Mouse (Mus musculus) heart, embryonic 13.5 days (tissue): ENCODE measurements around the gene Styx. TPM values are rescaled to one million over a fixed set of nuclear protein-coding genes. Genes with fewer than 3 reads are reported as not detected.
"Not testable (repeated sequence)": the region's sequence is repeated elsewhere in the genome, so short reads cannot be mapped to it uniquely, and the experiment has no call there.

ENCODE experiments used
- ATAC-seq: fragments of 200-750 bp; cut with Nextera tagmentation; 2 replicates; pipeline ENCODE4 v1.8.0; 2017; ENCODE audit warnings: moderate TSS enrichment; ENCODE audit not compliant: insufficient number of reproducible peaks, low FRiP score, low TSS enrichment; ENCODE audit errors: extremely low read depth
- H3K27ac ChIP-seq: fragments of 300-500 bp; sonication (generic); replicated peaks from 2 replicates; pipeline ENCODE4 v1.5.1; 2015; ENCODE audit warnings: moderate library complexity, mild to moderate bottlenecking, inconsistent platforms
- H3K27me3 ChIP-seq: fragments of 300-500 bp; sonication (generic); replicated peaks from 2 replicates; pipeline ENCODE4 v1.6.1; 2015; ENCODE audit warnings: mild to moderate bottlenecking, inconsistent platforms
- H3K36me3 ChIP-seq: fragments of 300-500 bp; sonication (generic); 2 replicates; pipeline ENCODE4 v1.6.1; 2015; ENCODE audit warnings: mild to moderate bottlenecking, inconsistent platforms
- H3K4me1 ChIP-seq: fragments of 300-500 bp; sonication (generic); 2 replicates; pipeline ENCODE4 v1.6.1; 2015; ENCODE audit warnings: inconsistent platforms
- H3K4me2 ChIP-seq: fragments of 300-500 bp; sonication (generic); 2 replicates; pipeline ENCODE4 v1.6.1; 2015; ENCODE audit warnings: inconsistent platforms, mild to moderate bottlenecking, moderate library complexity
- H3K4me3 ChIP-seq: fragments of 300-500 bp; sonication (generic); 2 replicates; pipeline ENCODE4 v1.5.1; 2015; ENCODE audit warnings: moderate library complexity, mild to moderate bottlenecking, inconsistent platforms
- H3K9ac ChIP-seq: fragments of 300-500 bp; sonication (generic); 2 replicates; pipeline ENCODE4 v1.6.1; 2015; ENCODE audit warnings: inconsistent platforms, mild to moderate bottlenecking, moderate library complexity
- H3K9me3 ChIP-seq: fragments of 300-500 bp; sonication (generic); 2 replicates; pipeline ENCODE4 v1.6.1; 2016; ENCODE audit warnings: inconsistent platforms
- WGBS: fragments of 180-500 bp; shearing (Covaris S2); methylation state at CpG from one replicate; pipeline ENCODE4 v1.1.7; 2015; ENCODE audit warnings: mixed read lengths; 5-methylcytosine and 5-hydroxymethylcytosine counted together
- microRNA-seq: library from miRNA; unstranded; fragments of <30 nt; microRNA quantifications from one replicate; pipeline ENCODE4, GENCODE M21; 2016
- polyA plus RNA-seq: library from polyadenylated mRNA; unstranded; fragments of >200 nt; fragmentation: Nextera tagmentation; extraction: Ambion mirVana; gene quantifications from 2 replicates; pipeline ENCODE4 v1.2.1, GENCODE M21; 2015

The Styx gene
- polyA plus RNA-seq, 1 experiment from 2014 or later: 46.1 TPM

- Histone ChIP-seq H3K4me3 (no peak overlapping the region), H3K27me3 (no peaks in the 10 kb centered on the region), H3K27ac (no peak overlapping the region), H3K9ac (no peak overlapping the region), H3K9me3 (no peaks in the 10 kb centered on the region), H3K36me3 (peaks cover 77% of the 10 kb centered on the region), H3K4me1 (peaks cover 50% of the 10 kb centered on the region), H3K4me2 (no peak overlapping the region)
- WGBS: 90% methylated on average over 10 of the region's 10 CpGs
- ATAC-seq: no peak
Observed at GRCm38 (mm10) chr14:45460491-45460890, 109.6 kb downstream of the Styx start.

GRCm38 (mm10) chr14:45461945-45462344 lies 111.1 kb downstream of the Styx start:
- 91% methylated on average over 6 of the region's 6 CpGs for WGBS
- Histone ChIP-seq H3K4me2 (no peak overlapping the region), H3K9ac (no peak overlapping the region), H3K4me1 (peaks cover 38% of the 10 kb centered on the region), H3K36me3 (peaks cover 92% of the 10 kb centered on the region), H3K27me3 (no peaks in the 10 kb centered on the region), H3K27ac (no peak overlapping the region), H3K9me3 (no peaks in the 10 kb centered on the region), H3K4me3 (no peak overlapping the region)
- no peak for ATAC-seq

- Histone ChIP-seq H3K9ac (no peak overlapping the region), H3K36me3 (peaks cover 95% of the 10 kb centered on the region), H3K4me3 (no peak overlapping the region), H3K27ac (peak overlapping the region; percentile 88; the same call in 1 of the 2 replicates), H3K27me3 (no peaks in the 10 kb centered on the region), H3K9me3 (no peaks in the 10 kb centered on the region), H3K4me2 (no peak overlapping the region), H3K4me1 (peaks cover 34% of the 10 kb centered on the region)
- WGBS: 69% methylated on average over 6 of the region's 6 CpGs
- ATAC-seq: no peak
Observed at GRCm38 (mm10) chr14:45462374-45462773, 111.5 kb downstream of the Styx start.

GRCm38 (mm10) chr14:45462875-45463475 lies 112.1 kb downstream of the Styx start:
- Histone ChIP-seq H3K27me3 (no peaks in the 10 kb centered on the region), H3K4me2 (peak overlapping the region; percentile 33), H3K9ac (peak overlapping the region; percentile 41; the same call in 1 of the 2 replicates), H3K4me1 (peaks cover 28% of the 10 kb centered on the region), H3K36me3 (peaks cover 95% of the 10 kb centered on the region), H3K27ac (peak overlapping the region; percentile 88), H3K4me3 (no peak overlapping the region), H3K9me3 (no peaks in the 10 kb centered on the region)
- no peak for ATAC-seq
- 63% methylated on average over 10 of the region's 10 CpGs for WGBS

- peak overlapping the region; percentile 41; the same call in 1 of the 2 replicates for H3K9ac ChIP-seq
- H3K4me2 ChIP-seq: peak overlapping the region; percentile 33
- WGBS: 6% methylated on average over 10 of the region's 10 CpGs
- no peak for ATAC-seq
- no peaks in the 10 kb centered on the region for H3K27me3 ChIP-seq
- H3K4me3 ChIP-seq: no peak overlapping the region
- peak overlapping the region; percentile 88 for H3K27ac ChIP-seq
- no peaks in the 10 kb centered on the region for H3K9me3 ChIP-seq
- H3K36me3 ChIP-seq: peaks cover 93% of the 10 kb centered on the region
- H3K4me1 ChIP-seq: peaks cover 28% of the 10 kb centered on the region
Observed at GRCm38 (mm10) chr14:45463599-45463998, 112.7 kb downstream of the Styx start.

GRCm38 (mm10) chr14:45464036-45465035 lies 113.4 kb downstream of the Styx start:
- Histone ChIP-seq H3K9me3 (0 out of 2 replicates have a peak, but pooled peaks cover under 1% of the 10 kb centered on the region), H3K9ac (peak overlapping the region; percentile 64; the same call in 1 of the 2 replicates), H3K36me3 (peaks cover 93% of the 10 kb centered on the region), H3K4me1 (peaks cover 28% of the 10 kb centered on the region), H3K4me3 (no peak overlapping the region), H3K27me3 (no peaks in the 10 kb centered on the region), H3K4me2 (peak overlapping the region; percentile 33), H3K27ac (peak overlapping the region; percentile 88)
- no peak for ATAC-seq
- WGBS: 59% methylated on average over 19 of the region's 19 CpGs

GRCm38 (mm10) chr14:45466371-45466770 lies 115.5 kb downstream of the Styx start:
- peaks cover 93% of the 10 kb centered on the region for H3K36me3 ChIP-seq
- WGBS: 91% methylated on average over 8 of the region's 8 CpGs

GRCm38 (mm10) chr14:45469446-45469845 lies 118.6 kb downstream of the Styx start:
- Histone ChIP-seq H3K27me3 (no peaks in the 10 kb centered on the region), H3K4me3 (no peak overlapping the region), H3K4me1 (peaks cover 8% of the 10 kb centered on the region), H3K27ac (no peak overlapping the region), H3K4me2 (no peak overlapping the region), H3K9me3 (0 out of 2 replicates have a peak, but pooled peaks cover 6% of the 10 kb centered on the region), H3K36me3 (peaks cover 94% of the 10 kb centered on the region), H3K9ac (no peak overlapping the region)
- 88% methylated on average over 8 of the region's 8 CpGs for WGBS
- no peak for ATAC-seq

More at GRCm38 (mm10) chr14:45466371-45466770, 115.5 kb downstream of the Styx start:
- not testable (repeated sequence) for H3K4me3 ChIP-seq, H3K9me3 ChIP-seq, ATAC-seq, H3K9ac ChIP-seq, H3K27ac ChIP-seq, H3K4me2 ChIP-seq, H3K27me3 ChIP-seq
- H3K4me1 ChIP-seq: peaks cover 28% of the 10 kb centered on the region

Small RNA genes within 50 kb of the gene (microRNA-seq; reads per million reads assigned to microRNA genes)
- not detected for gene Gm25353

Other genes with a start within 250 kb of the Styx start
- gene Gpr137c, start 131.4 kb upstream of the Styx start, polyA plus RNA-seq: 2.9 and 3.4 TPM in 2 replicates
- gene Txndc16, start 130.8 kb upstream of the Styx start, polyA plus RNA-seq: 11.1 and 11.7 TPM in 2 replicates
- gene Ero1l, start 32.3 kb upstream of the Styx start, polyA plus RNA-seq: 32.0 and 37.0 TPM in 2 replicates
- 112 and 122 TPM in 2 replicates for gene Psmc6, start 21.3 kb upstream of the Styx start, polyA plus RNA-seq
- gene Gnpnat1, start 53.8 kb downstream of the Styx start, polyA plus RNA-seq: 28.6 and 30.0 TPM in 2 replicates
- 170 and 197 TPM in 2 replicates for gene Fermt2, start 179.0 kb downstream of the Styx start, polyA plus RNA-seq